Mouse (Mus musculus): ENCODE data around the gene Arhgap42.

DNA sequence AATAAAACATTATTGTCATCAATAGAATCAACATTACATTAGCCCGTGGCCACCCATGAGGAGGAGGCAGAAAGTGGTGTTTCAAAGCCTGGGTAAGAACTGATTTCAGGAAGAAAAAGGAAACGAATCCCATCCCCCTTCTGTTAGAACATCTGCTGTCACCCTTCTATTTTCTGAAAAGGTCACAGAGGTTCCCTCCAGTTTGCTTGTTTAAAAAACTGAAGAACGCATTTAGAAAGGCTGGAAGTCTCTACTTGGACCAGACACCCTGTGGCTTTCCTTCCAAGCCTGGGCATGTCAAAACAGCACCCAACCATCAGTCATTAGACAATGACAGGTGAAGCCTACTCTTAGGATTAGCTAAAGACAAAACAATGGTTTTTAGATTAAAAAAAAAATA lies 40.3 kb downstream of the Arhgap42 start:
- TF ChIP-seq CTCF (IDR thresholded peaks at IDR 0.05; ENCODE audit: low read depth, low read length), result no peak
- TF ChIP-seq POLR2A (IDR thresholded peaks at IDR 0.05; ENCODE audit: insufficient read depth, low read length), result no peak
- no peak for TF ChIP-seq EP300 (IDR thresholded peaks at IDR 0.05; ENCODE audit: insufficient read depth, low read depth, low read length)

Measured in ES-Bruce4 (cell line).